Mouse (Mus musculus) frontal cortex, adult (tissue): ENCODE measurements at regions not wholly inside any gene's neighbourhood (a gene's known extent, or its start where the extent isn't known, plus 50 kb on each side); places are given as distances from the start of the nearest gene placed in this dataset.

Source experiments
- ATAC-seq: cut with Nextera tagmentation; 2 replicates; pipeline ENCODE4 v1.9.2; 2017; ENCODE audit warnings: mild to moderate bottlenecking, moderate library complexity, mixed read lengths; ENCODE audit not compliant: low TSS enrichment

- ATAC-seq, result no peak
Observed at GRCm38 (mm10) chr8:46413349-46414024, 57.4 kb upstream of the Acsl1 start.

- ATAC-seq, result no peak
Observed at GRCm38 (mm10) chr8:46414874-46415273, 56.0 kb upstream of the Acsl1 start.

- no peak for ATAC-seq
Observed at GRCm38 (mm10) chr8:46419402-46419801, 51.4 kb upstream of the Acsl1 start.

- no peak for ATAC-seq
Observed at GRCm38 (mm10) chr8:46420476-46420875, 50.4 kb upstream of the Acsl1 start.
